Mouse (Mus musculus) midbrain, embryonic 15.5 days (tissue): ENCODE measurements at regions not wholly inside any gene's neighbourhood (a gene's known extent, or its start where the extent isn't known, plus 50 kb on each side); places are given as distances from the start of the nearest gene placed in this dataset.

Experiments
- ATAC-seq: fragments of 200-750 bp; cut with Nextera tagmentation; replicated peaks from 2 replicates; pipeline ENCODE4 v1.8.0; 2017; ENCODE audit warnings: moderate TSS enrichment
- H3K27ac ChIP-seq: fragments of 300-500 bp; sonication (generic); 2 replicates; pipeline ENCODE4 v1.5.1; 2015; ENCODE audit warnings: mild to moderate bottlenecking, inconsistent platforms
- H3K27me3 ChIP-seq: fragments of 300-500 bp; sonication (generic); replicated peaks from 2 replicates; pipeline ENCODE4 v1.6.1; 2015; ENCODE audit warnings: inconsistent platforms
- H3K36me3 ChIP-seq: fragments of 300-500 bp; sonication (generic); replicated peaks from 2 replicates; pipeline ENCODE4 v1.6.1; 2015; ENCODE audit warnings: inconsistent platforms
- H3K4me1 ChIP-seq: fragments of 300-500 bp; sonication (generic); 2 replicates; pipeline ENCODE4 v1.6.1; 2015; ENCODE audit warnings: inconsistent platforms
- H3K4me2 ChIP-seq: fragments of 300-500 bp; sonication (generic); 2 replicates; pipeline ENCODE4 v1.6.1; 2015; ENCODE audit warnings: inconsistent platforms, mild to moderate bottlenecking, moderate library complexity
- H3K4me3 ChIP-seq: fragments of 300-500 bp; sonication (generic); 2 replicates; pipeline ENCODE4 v1.5.1; 2015; ENCODE audit warnings: mild to moderate bottlenecking, inconsistent platforms
- H3K9ac ChIP-seq: fragments of 300-500 bp; sonication (generic); 2 replicates; pipeline ENCODE4 v1.6.1; 2015; ENCODE audit warnings: mild to moderate bottlenecking, inconsistent platforms
- H3K9me3 ChIP-seq: fragments of 300-500 bp; sonication (generic); 2 replicates; pipeline ENCODE4 v1.6.1; 2016; ENCODE audit warnings: inconsistent platforms
- WGBS: fragments of 180-500 bp; shearing (Covaris S2); methylation state at CpG from one replicate; pipeline ENCODE4 v1.1.7; 2015; ENCODE audit warnings: mixed read lengths; 5-methylcytosine and 5-hydroxymethylcytosine counted together

DNA sequence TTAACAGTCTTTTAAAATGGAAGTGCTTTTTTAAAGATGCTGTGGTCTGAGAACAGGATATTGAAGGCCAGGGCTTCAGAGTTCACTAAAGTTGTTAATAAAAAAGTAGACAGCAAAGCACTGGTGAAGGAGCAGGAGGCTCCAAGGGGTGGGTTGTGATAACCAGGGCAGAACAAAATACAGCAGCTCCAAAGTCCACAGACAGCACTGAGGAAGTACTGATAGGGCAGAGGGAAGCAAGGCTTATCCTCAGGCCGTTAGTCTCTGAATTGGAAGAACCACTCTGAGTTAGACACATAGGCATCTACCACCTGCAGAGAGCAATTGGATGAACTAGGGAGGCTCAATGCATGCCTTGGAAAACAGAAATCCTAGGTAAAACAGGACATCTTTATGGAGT lies 62.1 kb downstream of the P2ry1 start:
- Histone ChIP-seq H3K9ac (no peak overlapping the region), H3K9me3 (no peaks in the 10 kb centered on the region), H3K4me3 (no peak overlapping the region), H3K36me3 (no peaks in the 10 kb centered on the region), H3K4me2 (no peak overlapping the region), H3K27me3 (no peaks in the 10 kb centered on the region), H3K27ac (no peak overlapping the region), H3K4me1 (no peaks in the 10 kb centered on the region)
- ATAC-seq: no peak
- WGBS: 75% methylated on average over 1 of the region's 1 CpGs

DNA sequence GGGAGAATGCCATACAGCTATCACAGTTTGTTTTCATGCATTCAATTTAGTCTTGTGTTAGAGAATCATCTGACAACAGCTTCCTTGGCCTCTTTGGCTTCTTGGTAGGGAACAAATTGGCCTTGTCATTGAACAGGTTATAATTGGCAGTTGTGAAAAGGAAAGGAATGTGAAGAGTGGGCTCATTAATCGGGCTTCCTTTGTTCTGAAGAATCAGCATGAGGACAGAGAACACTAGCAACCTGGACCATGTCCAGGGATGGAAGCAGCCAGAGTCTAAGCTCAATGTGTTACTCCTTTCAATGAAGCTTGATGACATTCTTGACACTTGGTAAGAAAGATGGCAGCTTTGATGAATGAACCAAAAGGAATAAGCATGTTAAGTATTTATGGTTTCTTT lies 64.5 kb downstream of the P2ry1 start:
- Histone ChIP-seq H3K4me3 (no peak overlapping the region), H3K4me2 (no peak overlapping the region), H3K9ac (no peak overlapping the region), H3K9me3 (no peaks in the 10 kb centered on the region), H3K36me3 (no peaks in the 10 kb centered on the region), H3K27me3 (no peaks in the 10 kb centered on the region), H3K4me1 (no peaks in the 10 kb centered on the region), H3K27ac (no peak overlapping the region)
- WGBS: 45% methylated on average over 1 of the region's 1 CpGs
- no peak for ATAC-seq

DNA sequence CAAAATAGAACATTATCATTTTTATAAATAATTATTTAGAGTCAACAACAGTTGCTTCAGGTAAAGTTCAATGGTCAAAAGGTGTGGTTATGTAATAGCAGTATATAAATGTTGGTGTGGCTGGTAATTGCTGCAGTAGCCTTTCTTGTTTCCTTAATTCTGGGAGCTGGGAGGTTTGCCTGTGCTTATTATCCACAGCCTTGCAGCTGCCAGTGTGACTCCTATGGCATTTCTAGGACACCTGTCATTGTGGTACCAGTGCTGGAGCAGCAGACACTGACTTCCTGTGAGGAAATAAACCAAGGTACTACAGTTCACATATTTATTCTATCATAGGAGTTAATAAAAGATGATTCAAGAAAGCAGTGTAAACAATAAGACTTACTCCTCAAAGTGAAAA lies 65.6 kb downstream of the P2ry1 start:
- H3K27ac ChIP-seq: no peak overlapping the region
- no peaks in the 10 kb centered on the region for H3K27me3 ChIP-seq
- H3K9ac ChIP-seq: no peak overlapping the region
- H3K36me3 ChIP-seq: no peaks in the 10 kb centered on the region
- ATAC-seq: no peak
- H3K4me3 ChIP-seq: no peak overlapping the region
- no peak overlapping the region for H3K4me2 ChIP-seq
- H3K4me1 ChIP-seq: no peaks in the 10 kb centered on the region
- no peaks in the 10 kb centered on the region for H3K9me3 ChIP-seq

DNA sequence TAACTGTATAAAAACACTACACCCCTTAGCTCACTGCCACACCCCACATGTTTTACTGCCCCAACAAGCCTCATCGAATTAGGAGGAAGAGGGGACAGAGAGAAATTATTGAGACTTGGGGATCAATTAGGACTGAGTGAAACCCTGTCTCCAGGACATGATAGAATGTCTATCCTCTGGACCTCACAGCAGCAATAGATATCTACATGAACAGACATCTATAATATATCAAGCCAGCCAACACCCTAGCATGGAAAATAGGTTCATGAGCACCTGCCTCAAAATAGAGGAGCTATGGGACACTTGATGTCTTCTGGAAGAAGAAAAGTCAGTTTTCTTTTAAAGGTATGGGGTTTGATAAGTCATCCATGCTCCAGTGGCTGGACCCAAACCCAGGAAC lies 68.4 kb downstream of the P2ry1 start:
- no peak overlapping the region for H3K4me3 ChIP-seq
- no peaks in the 10 kb centered on the region for H3K4me1 ChIP-seq
- 92% methylated on average over 1 of the region's 1 CpGs for WGBS
- no peaks in the 10 kb centered on the region for H3K36me3 ChIP-seq
- H3K27me3 ChIP-seq: no peaks in the 10 kb centered on the region
- H3K9me3 ChIP-seq: no peaks in the 10 kb centered on the region
- H3K27ac ChIP-seq: no peak overlapping the region
- no peak overlapping the region for H3K9ac ChIP-seq
- ATAC-seq: no peak
- H3K4me2 ChIP-seq: no peak overlapping the region

DNA sequence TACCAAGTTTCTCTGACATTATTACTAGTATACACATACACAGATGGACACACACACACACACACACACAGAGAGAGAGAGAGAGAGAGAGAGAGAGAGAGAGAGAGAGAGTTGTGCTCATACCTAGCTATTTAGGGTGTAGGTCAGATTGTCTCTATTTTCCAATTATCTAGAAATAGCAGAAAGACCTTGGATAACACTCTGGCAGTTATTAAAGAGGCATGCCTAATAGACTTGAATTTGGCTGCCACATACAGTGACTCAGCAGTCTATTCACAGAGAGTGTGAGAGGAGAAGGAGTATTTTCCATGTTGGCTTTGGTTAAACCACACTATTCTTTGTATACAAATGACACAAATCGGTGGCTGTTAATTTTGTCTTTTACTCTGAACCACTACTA lies 69.7 kb downstream of the P2ry1 start:
- 97% methylated on average over 1 of the region's 1 CpGs for WGBS
- no peaks in the 10 kb centered on the region for H3K27me3 ChIP-seq
- no peak overlapping the region for H3K4me2 ChIP-seq
- H3K9ac ChIP-seq: no peak overlapping the region
- H3K4me3 ChIP-seq: no peak overlapping the region
- H3K9me3 ChIP-seq: no peaks in the 10 kb centered on the region
- H3K27ac ChIP-seq: no peak overlapping the region
- no peaks in the 10 kb centered on the region for H3K36me3 ChIP-seq
- ATAC-seq: no peak
- H3K4me1 ChIP-seq: no peaks in the 10 kb centered on the region

DNA sequence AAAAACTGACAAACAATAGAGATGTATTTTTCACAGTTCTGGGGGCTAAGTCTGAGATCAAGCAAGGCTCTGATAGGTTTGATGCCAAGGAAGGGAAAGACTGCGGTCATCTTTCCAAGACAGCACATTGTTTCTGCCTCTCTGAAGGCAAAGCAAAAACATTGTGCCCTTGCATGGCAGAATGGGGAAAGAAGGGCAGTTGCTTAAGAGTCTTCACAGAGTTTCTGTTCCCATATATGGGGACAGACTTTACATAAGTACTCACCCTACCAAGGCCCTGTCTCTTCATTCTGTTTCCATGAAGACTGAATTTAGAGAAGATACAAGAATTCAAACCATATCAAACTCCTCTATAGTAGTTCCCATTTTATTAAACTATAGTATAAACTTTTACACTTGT lies 70.5 kb downstream of the P2ry1 start:
- H3K36me3 ChIP-seq: no peaks in the 10 kb centered on the region
- no peaks in the 10 kb centered on the region for H3K9me3 ChIP-seq
- 92% methylated on average over 1 of the region's 1 CpGs for WGBS

DNA sequence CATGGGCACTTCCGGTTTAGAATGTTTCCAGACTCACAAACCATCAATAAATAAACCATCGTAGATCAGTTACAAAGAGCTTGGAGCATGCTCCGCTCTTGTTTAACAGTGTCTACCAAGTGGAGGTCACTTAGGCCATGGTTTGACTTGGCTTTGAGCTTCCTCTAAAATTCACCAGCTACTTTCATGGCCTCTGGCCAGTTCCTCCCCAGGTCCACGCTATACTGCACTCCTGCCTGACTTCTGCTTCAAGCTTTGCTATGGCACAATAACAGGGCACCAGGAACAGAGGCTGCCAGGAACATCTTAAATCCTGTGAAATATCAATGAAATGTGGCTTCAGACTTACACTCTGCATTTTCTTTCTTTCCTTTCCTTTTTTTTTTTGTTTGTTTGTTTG lies 71.2 kb downstream of the P2ry1 start:
- no peak overlapping the region for H3K4me3 ChIP-seq
- no peaks in the 10 kb centered on the region for H3K36me3 ChIP-seq
- no peak overlapping the region for H3K27ac ChIP-seq
- no peaks in the 10 kb centered on the region for H3K9me3 ChIP-seq
- no peak overlapping the region for H3K9ac ChIP-seq
- H3K4me1 ChIP-seq: no peaks in the 10 kb centered on the region
- no peaks in the 10 kb centered on the region for H3K27me3 ChIP-seq
- 90% methylated on average over 4 of the region's 4 CpGs for WGBS
- no peak overlapping the region for H3K4me2 ChIP-seq
- ATAC-seq: no peak

More for the DNA sequence above, 70.5 kb downstream of the P2ry1 start:
- no peak overlapping the region for H3K9ac ChIP-seq
- H3K27me3 ChIP-seq: no peaks in the 10 kb centered on the region
- H3K27ac ChIP-seq: no peak overlapping the region
- no peaks in the 10 kb centered on the region for H3K4me1 ChIP-seq
- no peak for ATAC-seq
- no peak overlapping the region for H3K4me2 ChIP-seq
- no peak overlapping the region for H3K4me3 ChIP-seq

DNA sequence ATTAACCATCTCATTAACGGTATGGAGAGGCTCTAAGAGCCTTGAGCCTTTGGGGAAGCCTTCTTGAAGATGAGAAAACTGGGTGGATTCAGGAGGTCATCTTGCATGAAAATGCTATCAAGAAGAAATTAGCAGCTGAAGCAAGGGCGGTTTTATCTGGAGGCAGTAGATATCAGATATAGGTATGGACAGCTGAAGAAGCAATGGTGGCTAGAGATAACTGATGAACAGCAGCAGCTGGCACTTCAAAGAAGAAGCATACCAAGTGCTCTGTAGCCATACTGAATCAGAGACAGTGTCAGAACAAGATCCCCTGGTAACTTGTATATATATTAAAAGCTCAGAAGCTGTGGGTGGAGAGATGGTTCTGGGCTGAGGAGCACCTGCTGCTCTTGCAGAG lies 73.2 kb downstream of the P2ry1 start:
- H3K36me3 ChIP-seq: no peaks in the 10 kb centered on the region
- no peak overlapping the region for H3K9ac ChIP-seq
- H3K27ac ChIP-seq: no peak overlapping the region
- no peak for ATAC-seq
- no peak overlapping the region for H3K4me3 ChIP-seq
- no peaks in the 10 kb centered on the region for H3K4me1 ChIP-seq
- H3K9me3 ChIP-seq: no peaks in the 10 kb centered on the region
- H3K4me2 ChIP-seq: no peak overlapping the region
- 68% methylated on average over 2 of the region's 2 CpGs for WGBS
- no peaks in the 10 kb centered on the region for H3K27me3 ChIP-seq

DNA sequence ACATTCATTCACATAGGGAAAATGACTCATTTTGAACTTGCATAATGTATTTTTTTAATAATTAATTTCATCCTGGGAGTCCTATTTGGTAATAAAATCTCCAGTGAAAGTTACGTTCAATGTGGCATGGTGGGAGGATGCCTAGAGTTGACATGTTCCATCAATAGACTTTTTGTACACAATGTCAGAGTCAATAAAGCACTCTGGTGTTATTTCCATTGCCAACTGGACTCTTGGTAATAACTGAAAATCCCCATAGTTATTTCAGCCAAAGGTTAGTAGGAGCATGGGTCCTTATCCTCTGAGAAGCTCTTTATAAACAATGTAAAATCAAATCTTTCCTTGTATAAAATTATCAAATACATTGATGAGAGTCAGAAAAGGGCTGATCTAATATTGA lies 87.3 kb downstream of the P2ry1 start:
- Histone ChIP-seq H3K4me1 (no peaks in the 10 kb centered on the region), H3K4me3 (no peak overlapping the region), H3K4me2 (no peak overlapping the region), H3K36me3 (no peaks in the 10 kb centered on the region), H3K9me3 (no peaks in the 10 kb centered on the region), H3K27me3 (no peaks in the 10 kb centered on the region), H3K27ac (no peak overlapping the region), H3K9ac (no peak overlapping the region)
- WGBS: 91% methylated on average over 1 of the region's 1 CpGs
- ATAC-seq: no peak

DNA sequence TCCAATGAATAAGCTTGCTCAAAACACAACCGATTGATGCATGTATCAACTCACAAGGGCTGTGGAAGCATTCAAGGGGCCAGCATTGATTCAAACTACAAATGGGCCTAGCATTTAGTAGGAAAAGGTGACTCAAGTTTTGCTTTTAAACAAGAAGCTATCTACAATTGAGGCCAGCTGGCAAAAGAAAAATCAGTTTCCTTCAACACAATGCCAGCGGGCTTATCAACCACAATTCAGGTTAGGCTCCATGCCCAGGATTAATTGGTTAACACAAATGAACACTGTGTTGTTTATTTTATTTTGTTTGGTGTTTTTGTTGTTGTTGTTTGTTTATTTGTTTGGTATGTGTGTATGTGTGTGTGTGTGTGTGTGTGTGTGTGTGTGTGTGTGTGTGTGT lies 89.4 kb downstream of the P2ry1 start:
- no peaks in the 10 kb centered on the region for H3K4me1 ChIP-seq
- H3K27ac ChIP-seq: no peak overlapping the region
- H3K27me3 ChIP-seq: no peaks in the 10 kb centered on the region
- no peaks in the 10 kb centered on the region for H3K9me3 ChIP-seq
- H3K9ac ChIP-seq: no peak overlapping the region
- H3K36me3 ChIP-seq: no peaks in the 10 kb centered on the region
- H3K4me2 ChIP-seq: no peak overlapping the region
- WGBS: 97% methylated on average over 2 of the region's 2 CpGs
- no peak overlapping the region for H3K4me3 ChIP-seq
- no peak for ATAC-seq

DNA sequence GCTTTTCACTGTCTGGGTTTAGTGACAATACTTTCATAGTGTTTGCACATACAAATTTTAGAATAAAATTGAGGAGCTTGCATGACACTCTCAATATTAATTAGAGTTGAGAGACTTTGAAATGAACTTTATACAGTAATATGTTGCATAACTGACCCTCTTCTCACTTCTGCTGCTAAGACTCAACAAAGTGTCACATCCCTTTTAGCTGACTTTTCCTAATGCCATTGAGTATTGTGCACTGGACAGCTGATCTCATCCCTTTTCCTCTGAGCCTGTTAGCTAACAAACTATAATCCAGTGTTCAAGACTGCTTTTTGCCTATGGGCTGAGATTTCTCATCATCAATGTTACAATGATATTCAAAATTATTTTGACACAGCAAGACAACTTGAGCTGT lies 113.8 kb downstream of the P2ry1 start:
- H3K9ac ChIP-seq: no peak overlapping the region
- H3K4me3 ChIP-seq: no peak overlapping the region
- no peaks in the 10 kb centered on the region for H3K36me3 ChIP-seq
- H3K4me2 ChIP-seq: no peak overlapping the region
- H3K4me1 ChIP-seq: no peaks in the 10 kb centered on the region
- H3K9me3 ChIP-seq: no peaks in the 10 kb centered on the region
- H3K27ac ChIP-seq: no peak overlapping the region
- no peak for ATAC-seq
- no peaks in the 10 kb centered on the region for H3K27me3 ChIP-seq

DNA sequence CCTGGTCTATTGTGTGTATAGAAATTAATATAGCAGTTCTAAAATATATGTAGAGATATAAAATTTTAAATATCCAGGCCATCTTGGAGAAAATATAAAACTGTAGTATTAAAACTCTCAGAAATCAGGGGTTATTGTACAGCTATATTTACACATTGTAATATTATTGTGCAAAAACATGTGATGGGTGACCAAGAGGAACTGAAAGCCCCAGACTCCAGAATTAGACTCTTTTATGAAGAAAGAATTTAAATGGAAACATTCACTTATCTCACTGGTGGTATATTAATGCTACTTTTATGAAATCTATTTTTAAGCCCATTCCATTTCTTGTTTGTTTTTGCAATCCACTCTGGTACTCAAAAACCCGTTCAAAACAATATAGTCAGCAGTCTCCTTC lies 130.5 kb downstream of the P2ry1 start:
- no peak for ATAC-seq
- WGBS: 58% methylated on average over 1 of the region's 1 CpGs
- no peaks in the 10 kb centered on the region for H3K36me3 ChIP-seq

DNA sequence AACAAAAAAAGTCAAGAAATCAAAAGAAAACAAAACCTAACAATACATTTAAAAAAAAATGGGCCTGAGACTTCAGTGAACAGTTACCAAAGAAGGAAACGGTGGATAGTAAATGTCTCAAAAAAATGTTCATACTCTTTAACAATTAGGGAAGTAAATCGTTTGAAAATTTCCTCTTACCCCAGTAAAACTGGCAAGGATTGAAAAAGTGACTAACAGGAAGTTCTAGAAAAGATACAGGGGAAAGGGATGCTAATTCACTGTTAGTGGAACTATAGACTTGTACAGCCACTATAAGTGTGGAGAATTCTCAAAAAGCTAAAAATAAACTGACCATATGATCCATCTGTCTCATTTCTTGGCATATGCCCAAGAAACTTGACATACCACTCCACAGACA lies 151.5 kb downstream of the P2ry1 start:
- H3K4me1 ChIP-seq: no peaks in the 10 kb centered on the region
- H3K36me3 ChIP-seq: no peaks in the 10 kb centered on the region
- no peaks in the 10 kb centered on the region for H3K27me3 ChIP-seq
- H3K9ac ChIP-seq: no peak overlapping the region
- no peak overlapping the region for H3K4me3 ChIP-seq
- H3K27ac ChIP-seq: no peak overlapping the region
- WGBS: 91% methylated on average over 2 of the region's 2 CpGs
- H3K9me3 ChIP-seq: no peaks in the 10 kb centered on the region
- no peak overlapping the region for H3K4me2 ChIP-seq
- ATAC-seq: no peak

More for the DNA sequence above, 130.5 kb downstream of the P2ry1 start:
- no peak overlapping the region for H3K4me3 ChIP-seq
- no peaks in the 10 kb centered on the region for H3K27me3 ChIP-seq
- no peak overlapping the region for H3K27ac ChIP-seq
- no peaks in the 10 kb centered on the region for H3K4me1 ChIP-seq
- H3K4me2 ChIP-seq: no peak overlapping the region
- no peaks in the 10 kb centered on the region for H3K9me3 ChIP-seq
- H3K9ac ChIP-seq: no peak overlapping the region

DNA sequence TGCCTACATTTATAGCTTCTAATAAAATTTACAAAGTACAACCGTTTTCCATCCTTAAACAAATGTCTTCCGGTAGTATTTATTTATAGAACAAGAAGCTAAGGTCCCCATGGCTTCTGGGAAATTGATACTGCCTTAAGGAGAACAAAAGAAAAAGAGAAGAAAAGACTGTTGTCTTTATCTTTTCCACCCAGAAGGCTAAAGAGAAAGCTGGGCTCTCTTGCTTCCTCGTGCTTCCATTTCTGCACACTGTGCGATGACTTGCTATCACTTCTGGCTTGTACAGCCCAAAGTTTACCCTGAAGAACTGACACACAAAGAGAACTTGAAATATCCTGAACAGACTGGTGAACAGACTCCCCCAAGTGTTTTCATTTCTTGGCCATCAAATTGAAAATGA lies 157.2 kb downstream of the P2ry1 start:
- H3K9ac ChIP-seq: no peak overlapping the region
- no peaks in the 10 kb centered on the region for H3K4me1 ChIP-seq
- H3K9me3 ChIP-seq: no peaks in the 10 kb centered on the region
- H3K27ac ChIP-seq: no peak overlapping the region
- no peak overlapping the region for H3K4me3 ChIP-seq
- H3K36me3 ChIP-seq: no peaks in the 10 kb centered on the region
- no peak for ATAC-seq
- WGBS: 83% methylated on average over 4 of the region's 4 CpGs
- no peak overlapping the region for H3K4me2 ChIP-seq
- no peaks in the 10 kb centered on the region for H3K27me3 ChIP-seq
